Mouse (Mus musculus): ENCODE results near the gene Akap10. TPM values are rescaled to one million over a fixed set of nuclear protein-coding genes. Genes with fewer than 3 reads are reported as not detected.

Gene Akap10
- total RNA-seq, 4 experiments from 2014 or later = 29.5 to 39.3 (median 34.1) TPM

Other genes with a start within 250 kb of the Akap10 start
- gene Fam83g, start 246.2 kb downstream of the Akap10 start, total RNA-seq (2022) = under 1 TPM in 3 of 4 experiments, not detected in 1; 0.06 to 0.20 (median 0.09) TPM
- under 1 TPM; 0.23 to 0.55 (median 0.41) TPM for gene Slc5a10, start 209.4 kb downstream of the Akap10 start, total RNA-seq (2022)
- 10 to 100 TPM; 45.1 to 52.9 (median 48.2) TPM for gene Prpsap2, start 168.2 kb downstream of the Akap10 start, total RNA-seq (2022)
- 10 to 100 TPM; 63.4 to 75.1 (median 70.3) TPM for gene Ulk2, start 75.2 kb downstream of the Akap10 start, total RNA-seq (2022)
- gene Specc1, start 26.5 kb upstream of the Akap10 start, total RNA-seq (2022) = 100 to 1,000 TPM in 1 of 4 experiments, 10 to 100 TPM in 3; 72.3 to 103 (median 91.0) TPM